Mouse (Mus musculus) liver, adult 2 months (tissue): ENCODE data around the gene Wfdc15b.

Experiments used
- CTCF ChIP-seq: fragments of 200-500 bp; IDR thresholded peaks from 2 replicates; pipeline ENCODE4 v1.5.1; 2011; ENCODE audit warnings: low read depth, low read length, control low read depth
- POLR2A ChIP-seq: fragments of 200-500 bp; IDR thresholded peaks from 2 replicates; pipeline ENCODE4 v1.6.1; 2011; ENCODE audit warnings: low read length, control low read depth; ENCODE audit not compliant: insufficient read depth; ENCODE audit errors: extremely low read depth

DNA sequence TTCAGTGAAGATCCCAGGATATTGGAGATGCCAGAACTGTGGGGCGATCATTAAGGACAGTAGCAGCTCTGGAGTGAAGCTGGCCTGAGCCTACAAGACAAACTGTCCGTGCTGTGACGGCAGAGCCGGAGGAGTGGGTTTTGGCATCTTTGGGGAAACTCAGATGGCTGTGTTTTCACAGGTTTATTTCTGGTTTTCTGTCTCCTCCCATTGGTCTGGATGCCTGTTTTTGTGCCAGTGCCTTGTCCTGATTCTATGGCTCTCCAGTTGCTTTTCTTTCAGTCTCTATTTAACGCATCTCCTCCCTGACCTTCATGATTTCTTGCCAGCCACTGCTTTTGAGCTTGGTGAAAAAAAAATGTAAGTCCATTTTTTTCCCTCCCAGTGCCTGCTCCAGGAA lies 8.7 kb downstream of the Wfdc15b start:
- no peak for TF ChIP-seq CTCF
- no peak for TF ChIP-seq POLR2A
